ENCODE assay signal across 11 mouse cellular contexts in the genomic region with DNA sequence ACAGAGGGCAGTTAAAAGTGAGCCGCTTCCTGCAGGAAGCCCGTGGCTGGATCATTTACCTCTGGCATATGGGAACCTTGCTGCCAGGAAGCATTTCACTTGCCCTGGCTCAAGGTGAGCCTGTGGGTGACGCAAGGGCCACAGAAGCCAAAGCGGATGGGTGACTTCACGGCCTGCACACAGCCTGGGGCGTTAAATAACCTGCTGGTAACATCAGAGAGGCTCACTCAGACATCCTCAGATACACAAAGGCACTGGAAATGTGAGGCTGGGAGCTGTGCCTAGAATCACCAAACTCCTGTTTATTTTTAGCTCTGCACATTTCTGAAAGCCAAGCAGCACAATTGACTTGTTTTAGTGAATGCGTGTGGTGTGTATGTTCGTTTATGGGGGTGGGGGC. TPM values are rescaled to one million over a fixed set of nuclear protein-coding genes. Genes with fewer than 3 reads are reported as not detected.
DNase-seq lines count a peak whose midpoint lies in the region; ATAC-seq and TF ChIP-seq lines count a peak whose summit lies in the region.
"Had no signal": no experiment of that assay in that cellular context is flagged by ENCODE, and none has a peak within 500 bp of the region (broad histone marks: within the 10 kb centered on the region; RNA-seq: fewer than 3 reads in every experiment).

No protein-coding gene starts in this region.

- TF ChIP-seq CTCF in ES-Bruce4 (IDR thresholded peaks at IDR 0.05; ENCODE audit: low read depth, low read length): no peak

- peak; percentile 50 to 72 for DNase-seq in heart, adult 18-20 months
- no peak for DNase-seq in heart, postnatal 36 days
- peak; percentile 64 for DNase-seq in ZHBTc4 (ENCODE audit: low read depth, low spot score)
- no peak for DNase-seq in frontal cortex, adult 2 months (ENCODE audit: extremely low spot score in 1 of 2, low spot score in 1 of 2)
- no peak for DNase-seq in thymus, postnatal 36 days
- DNase-seq: right cerebral cortex, postnatal 25 days had no signal

- no peak overlapping the region for H3K4me3 ChIP-seq in ES-Bruce4 (ENCODE audit: low read depth, low read length)
- no peak overlapping the region for H3K4me3 ChIP-seq in heart, embryonic 12.5 days
- H3K4me3 ChIP-seq: megakaryocyte, embryonic 14.5 days; neural tube, embryonic 12.5 days had no signal

- peak; percentile 76 for TF ChIP-seq EP300 in ES-Bruce4 (IDR thresholded peaks at IDR 0.05; ENCODE audit: insufficient read depth, low read depth, low read length)

- no peaks in the 10 kb centered on the region for H3K27me3 ChIP-seq in ES-Bruce4 (ENCODE audit: control insufficient read depth, insufficient read depth, low read length, poor library complexity, severe bottlenecking)
- no peaks in the 10 kb centered on the region for H3K27me3 ChIP-seq in heart, embryonic 12.5 days (replicated peaks)
- H3K27me3 ChIP-seq: neural tube, embryonic 12.5 days had no signal

- H3K27ac ChIP-seq in ES-Bruce4 (ENCODE audit: insufficient read depth, low read length): peak overlapping the region; percentile 83
- peak overlapping the region; percentile 75 for H3K27ac ChIP-seq in heart, embryonic 12.5 days (ENCODE audit: poor library complexity, severe bottlenecking)
- H3K27ac ChIP-seq: kidney, postnatal 0 days; neural tube, embryonic 12.5 days had no signal

- no peak overlapping the region for H3K4me2 ChIP-seq in heart, embryonic 12.5 days
- H3K4me2 ChIP-seq: neural tube, embryonic 12.5 days had no signal

- H3K9ac ChIP-seq in ES-Bruce4 (ENCODE audit: low read depth, poor library complexity, severe bottlenecking): no peak overlapping the region; the same call in 1 of the 2 replicates
- no peak overlapping the region for H3K9ac ChIP-seq in heart, embryonic 12.5 days
- H3K9ac ChIP-seq: neural tube, embryonic 12.5 days had no signal

- intact Hi-C loops in heart, postnatal 36 days (cut with DNase I): no loop called here

- no peak for ATAC-seq in heart, embryonic 12.5 days (ENCODE audit: insufficient number of reproducible peaks, low FRiP score)

- H3K36me3 ChIP-seq in ES-Bruce4 (ENCODE audit: control insufficient read depth, insufficient read depth, low read length, poor library complexity, severe bottlenecking): no peaks in the 10 kb centered on the region
- peaks cover 27% of the 10 kb centered on the region for H3K36me3 ChIP-seq in heart, embryonic 12.5 days

- peaks cover 18% of the 10 kb centered on the region for H3K4me1 ChIP-seq in ES-Bruce4 (ENCODE audit: control insufficient read depth, insufficient read depth, low read length)
- peaks cover 62% of the 10 kb centered on the region for H3K4me1 ChIP-seq in heart, embryonic 12.5 days (replicated peaks)
- H3K4me1 ChIP-seq: megakaryocyte, embryonic 14.5 days; neural tube, embryonic 12.5 days had no signal

- 55% methylated on average over 8 of the region's 8 CpGs for WGBS in heart, embryonic 12.5 days

- H3K9me3 ChIP-seq in ES-Bruce4 (replicated peaks; ENCODE audit: control insufficient read depth, insufficient read depth, low read length, poor library complexity, severe bottlenecking): no peaks in the 10 kb centered on the region
- no peaks in the 10 kb centered on the region for H3K9me3 ChIP-seq in heart, embryonic 12.5 days (replicated peaks)
- H3K9me3 ChIP-seq: megakaryocyte, embryonic 14.5 days; neural tube, embryonic 12.5 days had no signal

- TF ChIP-seq POLR2A in ES-Bruce4 (IDR thresholded peaks at IDR 0.05; ENCODE audit: insufficient read depth, low read length): no peak

RNA-seq across cellular contexts. Expression of a gene that starts 23.6 kb away (rescaled TPM):
- 10 to 100 TPM; 27.9 to 32.2 TPM for total RNA-seq in heart, adult 18-20 months (2021)
- 10 to 100 TPM; 24.6 to 36.3 TPM for total RNA-seq in heart, postnatal 36 days (2021)
- polyA plus RNA-seq in ES-Bruce4 (2011; ENCODE audit: insufficient read depth, insufficient read length, low read depth, missing spikeins): 25.9 and 26.7 TPM in 2 replicates
- 3.2 and 3.7 TPM in 2 replicates for polyA plus RNA-seq in heart, embryonic 12.5 days (2016; fragmentation: Nextera tagmentation; extraction: Ambion mirVana)
- 23.4 and 24.2 TPM in 2 replicates for polyA plus RNA-seq in frontal cortex, adult 2 months (2012; rRNA removed)

Comparison
In these comparisons a context has a peak if more than half of its experiments do, and no peak if none do; other contexts are left out.
1. DNase-seq: peak in heart, adult 18-20 months (2 of 2) and ZHBTc4 (single experiment); none in heart, postnatal 36 days (0 of 2), frontal cortex, adult 2 months (0 of 2) and thymus, postnatal 36 days (0 of 2).